Mouse (Mus musculus) left cerebral cortex, postnatal 14 days (tissue): ENCODE results near the gene H1fnt. TPM values are rescaled to one million over a fixed set of nuclear protein-coding genes. Genes with fewer than 3 reads are reported as not detected.

Source experiments
- total RNA-seq, 2 experiments: library from RNA; stranded (reverse); gene quantifications; 2 replicates each; pipeline ENCODE4 v1.2.3; 2021

Gene H1fnt
- total RNA-seq, 2 experiments from 2014 or later: not detected

Other genes with a start within 250 kb of the H1fnt start
- 100 to 1,000 TPM; 349 to 369 TPM for gene Pfkm, start 164.7 kb downstream of the H1fnt start, total RNA-seq
- gene Senp1, start 163.5 kb downstream of the H1fnt start, total RNA-seq: 10 to 100 TPM; 11.8 to 13.7 TPM
- gene Asb8, start 91.7 kb downstream of the H1fnt start, total RNA-seq: 10 to 100 TPM; 43.4 to 45.4 TPM
- 10 to 100 TPM; 28.3 TPM for gene Ccdc184, start 90.1 kb downstream of the H1fnt start, total RNA-seq
- not detected for gene Olfr288, start 61.8 kb downstream of the H1fnt start, total RNA-seq
- gene Gm44579, start 36.3 kb downstream of the H1fnt start, total RNA-seq: not detected
- 1 to 10 TPM; 1.8 to 2.4 TPM for gene Olfr287, start 36.2 kb downstream of the H1fnt start, total RNA-seq
- not detected for gene Olfr286, start 22.8 kb downstream of the H1fnt start, total RNA-seq
- 1 to 10 TPM; 6.9 to 7.0 TPM for gene Zfp641, start 38.9 kb upstream of the H1fnt start, total RNA-seq
- not detected for gene Olfr285, start 60.1 kb upstream of the H1fnt start, total RNA-seq
- not detected for gene Olfr284, start 83.7 kb upstream of the H1fnt start, total RNA-seq
- not detected for gene Olfr283, start 123.7 kb upstream of the H1fnt start, total RNA-seq
- gene Olfr282, start 173.9 kb upstream of the H1fnt start, total RNA-seq: not detected
- gene Olfr281, start 195.3 kb upstream of the H1fnt start, total RNA-seq: not detected
- gene OR5BS1P, start 212.6 kb upstream of the H1fnt start, total RNA-seq: not detected
- not detected for gene Lalba, start 225.4 kb upstream of the H1fnt start, total RNA-seq
- under 1 TPM in 1 of 2 experiments, not detected in 1; 0.11 TPM for gene Olfr279, start 235.1 kb upstream of the H1fnt start, total RNA-seq